Mouse (Mus musculus) liver, adult 2 months (tissue): ENCODE measurements around the gene Papln. TPM values are rescaled to one million over a fixed set of nuclear protein-coding genes. Genes with fewer than 3 reads are reported as not detected.

ENCODE experiments used
- DNase-seq: peaks from one replicate; pipeline ENCODE4 v3.0.0-alpha.2; 2011; ENCODE audit warnings: low read depth, low spot score; ENCODE audit errors: extremely low read depth
- H3K27ac ChIP-seq: fragments of 200-500 bp; replicated peaks from 2 replicates; pipeline ENCODE4 v1.5.1; 2012; ENCODE audit warnings: low read depth, mild to moderate bottlenecking, control low read depth, inconsistent platforms, low read length; ENCODE audit not compliant: insufficient read depth
- H3K27me3 ChIP-seq: fragments of 200-500 bp; 2 replicates; pipeline ENCODE4 v1.6.1; 2012; ENCODE audit warnings: mild to moderate bottlenecking, moderate library complexity, low read length, inconsistent platforms; ENCODE audit not compliant: control insufficient read depth, insufficient read depth
- H3K36me3 ChIP-seq: fragments of 200-500 bp; 2 replicates; pipeline ENCODE4 v1.6.1; 2012; ENCODE audit warnings: low read length, inconsistent platforms; ENCODE audit not compliant: control insufficient read depth, insufficient read depth
- H3K4me1 ChIP-seq: fragments of 200-500 bp; 2 replicates; pipeline ENCODE4 v1.6.1; 2011; ENCODE audit warnings: low read length; ENCODE audit not compliant: control insufficient read depth, insufficient read depth
- H3K4me3 ChIP-seq: fragments of 200-500 bp; 2 replicates; pipeline ENCODE4 v1.5.1; 2011; ENCODE audit warnings: low read depth, mild to moderate bottlenecking, control low read depth, low read length, moderate library complexity; ENCODE audit not compliant: insufficient read depth
- H3K79me2 ChIP-seq: fragments of 200-500 bp; 2 replicates; pipeline ENCODE4 v1.6.1; 2012; ENCODE audit warnings: inconsistent platforms, mild to moderate bottlenecking, low read length, moderate library complexity; ENCODE audit not compliant: control insufficient read depth, insufficient read depth
- H3K9ac ChIP-seq: fragments of 200-500 bp; 2 replicates; pipeline ENCODE4 v1.6.1; 2012; ENCODE audit warnings: low read depth, mild to moderate bottlenecking, control low read depth, inconsistent platforms, low read length
- CTCF ChIP-seq: fragments of 200-500 bp; IDR thresholded peaks from 2 replicates; pipeline ENCODE4 v1.5.1; 2011; ENCODE audit warnings: low read depth, low read length, control low read depth
- POLR2A ChIP-seq: fragments of 200-500 bp; IDR thresholded peaks from 2 replicates; pipeline ENCODE4 v1.6.1; 2011; ENCODE audit warnings: low read length, control low read depth; ENCODE audit not compliant: insufficient read depth; ENCODE audit errors: extremely low read depth
- WGBS: fragments of 180-500 bp; shearing (Covaris S2); methylation state at CpG from one replicate; pipeline ENCODE4 v1.1.7; 2018; 5-methylcytosine and 5-hydroxymethylcytosine counted together
- polyA plus RNA-seq: library from polyadenylated mRNA; depleted of rRNA; stranded (reverse); fragments of >200 nt; gene quantifications from 2 replicates; pipeline ENCODE4 v1.2.3, GENCODE M21; 2012; rRNA removed
- total RNA-seq: library from RNA; depleted of rRNA; stranded (reverse); fragments of >200 nt; gene quantifications from 2 replicates; pipeline ENCODE4 v1.2.3, GENCODE M21; 2014; rRNA removed

Gene Papln
- total and polyA plus RNA-seq, 2 experiments = 1.3 to 3.1 TPM

DNA sequence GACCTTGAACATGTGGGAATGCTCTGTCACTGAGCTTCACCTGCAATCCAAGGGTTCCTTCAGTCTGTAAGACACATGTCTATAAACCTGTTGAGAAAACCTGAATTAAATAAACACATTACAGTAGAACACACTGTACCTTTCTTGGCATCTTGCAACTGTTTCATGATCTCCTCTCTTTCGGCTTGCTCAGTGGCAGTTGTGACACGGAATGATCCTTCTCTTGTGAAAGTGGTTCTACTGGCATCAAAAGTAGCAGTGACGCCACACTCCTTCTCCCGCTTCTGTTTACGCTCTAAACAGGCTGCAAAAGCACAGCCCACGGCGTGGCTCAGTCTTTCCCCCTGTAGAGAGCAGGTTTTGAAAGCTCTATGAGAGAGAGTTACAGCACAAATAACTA lies 40.2 kb downstream of the Papln start:
- DNase-seq = no peak
- no peaks in the 10 kb centered on the region for H3K27me3 ChIP-seq
- H3K36me3 ChIP-seq = peaks cover 86% of the 10 kb centered on the region
- 64% methylated on average over 7 of the region's 7 CpGs for WGBS
- H3K9ac ChIP-seq = no peak overlapping the region
- H3K4me3 ChIP-seq = no peak overlapping the region
- no peaks in the 10 kb centered on the region for H3K79me2 ChIP-seq
- H3K27ac ChIP-seq = no peak overlapping the region
- no peak for TF ChIP-seq CTCF
- TF ChIP-seq POLR2A = no peak
- H3K4me1 ChIP-seq = no peaks in the 10 kb centered on the region

DNA sequence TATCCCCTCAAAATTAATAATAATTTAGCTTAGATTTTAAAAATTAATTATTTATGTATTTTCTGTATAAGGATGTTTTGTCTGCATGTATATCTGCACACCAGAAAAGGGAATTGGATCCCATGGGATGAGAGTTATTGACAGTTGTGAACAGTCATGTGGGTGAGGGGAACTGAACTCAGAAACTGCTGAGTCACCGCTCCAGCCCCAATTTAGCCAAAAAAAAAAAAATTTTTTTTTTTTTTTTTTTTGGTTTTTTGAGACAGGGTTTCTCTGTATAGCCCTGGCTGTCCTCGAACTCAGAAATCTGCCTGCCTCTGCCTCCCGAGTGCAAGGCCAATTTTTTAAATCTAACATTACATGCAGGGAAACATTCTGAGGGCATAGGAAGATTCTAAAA lies 48.5 kb downstream of the Papln start:
- Histone ChIP-seq H3K36me3 (peaks cover 29% of the 10 kb centered on the region), H3K9ac (no peak overlapping the region), H3K27me3 (no peaks in the 10 kb centered on the region), H3K4me3 (no peak overlapping the region), H3K27ac (no peak overlapping the region), H3K79me2 (no peaks in the 10 kb centered on the region; the same call in 1 of the 2 replicates), H3K4me1 (peaks cover 6% of the 10 kb centered on the region)
- TF ChIP-seq POLR2A (no peak), CTCF (no peak)
- WGBS = 78% methylated on average over 3 of the region's 3 CpGs
- DNase-seq = no peak

DNA sequence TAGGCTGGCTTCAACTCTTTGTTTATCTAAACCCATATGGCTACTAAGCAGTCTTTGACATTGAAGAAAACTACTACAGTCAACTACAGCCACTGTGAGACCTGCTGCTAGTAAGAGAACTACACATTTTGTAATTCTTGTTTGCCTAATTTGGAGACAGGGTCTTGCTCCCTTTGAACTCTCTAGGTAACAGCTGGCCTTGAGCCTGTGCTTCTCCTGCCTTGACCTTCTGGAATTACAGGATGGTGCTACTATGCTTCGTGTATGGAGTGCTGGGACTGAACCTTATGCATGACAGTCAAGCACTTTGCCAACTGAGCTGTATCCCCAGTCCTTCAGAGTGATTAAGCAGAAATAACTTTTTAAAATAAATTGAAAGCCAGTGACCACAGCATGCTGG lies 53.2 kb downstream of the Papln start:
- H3K79me2 ChIP-seq = no peaks in the 10 kb centered on the region; the same call in 1 of the 2 replicates
- 16% methylated on average over 1 of the region's 1 CpGs for WGBS

DNA sequence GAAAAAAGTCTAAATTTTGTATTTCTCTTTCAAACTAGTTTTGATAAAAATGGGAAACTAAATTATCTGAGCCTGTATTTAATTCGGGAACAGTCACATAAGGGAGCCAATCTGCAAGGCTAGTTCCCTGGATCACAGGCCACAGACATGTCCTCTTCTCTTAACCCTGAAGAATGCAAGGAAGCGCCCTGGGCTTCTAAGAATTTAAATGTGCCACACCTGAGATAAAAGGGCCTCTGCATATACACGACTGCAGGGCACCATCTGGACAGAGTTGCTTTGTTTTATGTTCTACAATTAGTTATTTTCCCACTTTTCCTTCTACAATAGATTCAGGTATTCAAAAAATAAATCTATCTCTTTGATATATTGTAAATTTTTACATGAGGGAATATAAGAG lies 67.0 kb downstream of the Papln start:
- no peak overlapping the region for H3K9ac ChIP-seq
- H3K79me2 ChIP-seq = no peaks in the 10 kb centered on the region; the same call in 1 of the 2 replicates
- DNase-seq = no peak
- no peaks in the 10 kb centered on the region for H3K27me3 ChIP-seq
- H3K4me1 ChIP-seq = no peaks in the 10 kb centered on the region
- H3K27ac ChIP-seq = no peak overlapping the region
- peaks cover 33% of the 10 kb centered on the region for H3K36me3 ChIP-seq
- H3K4me3 ChIP-seq = no peak overlapping the region
- no peak for TF ChIP-seq POLR2A
- no peak for TF ChIP-seq CTCF
- WGBS = 93% methylated on average over 3 of the region's 3 CpGs

More for the DNA sequence above, 53.2 kb downstream of the Papln start:
- H3K4me3 ChIP-seq = no peak overlapping the region
- TF ChIP-seq CTCF = no peak
- no peak for TF ChIP-seq POLR2A
- peak; percentile 56 for DNase-seq
- no peak overlapping the region for H3K27ac ChIP-seq
- peaks cover 22% of the 10 kb centered on the region for H3K36me3 ChIP-seq
- H3K27me3 ChIP-seq = no peaks in the 10 kb centered on the region
- H3K9ac ChIP-seq = no peak overlapping the region
- H3K4me1 ChIP-seq = peaks cover 6% of the 10 kb centered on the region

DNA sequence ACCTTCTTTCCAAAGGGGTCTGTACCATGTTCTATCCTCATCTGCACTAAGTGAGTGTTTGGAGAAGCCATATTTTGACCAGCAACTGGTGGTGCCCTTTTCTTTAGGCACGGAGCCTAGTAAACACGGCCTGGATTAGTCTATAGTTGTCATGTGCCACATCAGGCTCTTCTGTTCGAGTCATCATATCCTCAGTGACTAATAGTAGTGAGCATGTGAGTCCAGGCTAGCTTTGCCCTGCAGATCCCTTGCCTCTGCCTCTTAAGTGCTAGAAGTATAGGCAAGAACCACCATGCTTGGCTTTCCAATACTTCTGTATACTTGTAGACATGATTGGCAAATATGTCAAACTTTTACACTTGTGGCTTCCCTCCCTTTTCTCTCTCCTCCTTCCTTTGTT lies 70.5 kb downstream of the Papln start:
- no peaks in the 10 kb centered on the region; the same call in 1 of the 2 replicates for H3K79me2 ChIP-seq
- H3K27me3 ChIP-seq = no peaks in the 10 kb centered on the region
- H3K27ac ChIP-seq = no peak overlapping the region
- TF ChIP-seq CTCF (no peak), POLR2A (no peak)
- no peaks in the 10 kb centered on the region for H3K4me1 ChIP-seq
- no peak for DNase-seq
- H3K4me3 ChIP-seq = no peak overlapping the region
- peaks cover 34% of the 10 kb centered on the region for H3K36me3 ChIP-seq
- no peak overlapping the region for H3K9ac ChIP-seq
- WGBS = 98% methylated on average over 3 of the region's 3 CpGs

DNA sequence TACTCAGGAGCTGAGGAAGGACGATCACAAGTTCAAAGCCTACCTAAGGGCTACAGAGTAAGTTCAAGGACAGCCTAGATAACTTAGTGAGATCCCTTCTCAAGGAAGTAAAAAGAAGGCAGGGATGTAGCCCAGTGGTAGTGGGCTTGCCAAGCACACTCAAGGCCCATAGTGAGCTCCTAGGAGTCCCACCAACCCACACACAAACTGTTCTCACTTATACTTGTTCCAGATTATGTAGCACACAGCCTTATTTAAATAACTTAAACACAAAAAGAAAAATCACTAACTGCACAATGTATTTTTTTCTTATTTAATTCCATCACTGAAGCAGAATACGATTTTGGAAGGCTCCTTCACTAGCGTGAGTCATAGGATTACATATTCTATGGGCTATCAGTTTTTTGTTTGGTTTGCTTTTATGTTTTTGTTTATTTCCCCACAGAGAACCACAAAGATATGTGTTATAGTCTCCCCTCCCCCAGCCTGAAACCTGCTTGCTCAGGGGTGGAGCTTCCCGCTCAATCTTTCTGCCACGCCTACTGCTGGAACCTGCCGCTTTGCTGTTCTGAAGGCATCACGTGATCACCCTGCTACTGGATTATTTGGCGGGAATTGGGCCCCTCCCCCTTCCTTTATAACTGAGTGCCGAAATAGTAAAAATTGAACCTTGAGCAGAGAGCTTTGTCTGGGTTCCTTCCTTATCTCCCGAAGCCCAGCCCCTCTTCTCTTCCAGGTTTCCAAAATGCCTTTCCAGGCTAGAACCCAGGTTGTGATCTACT lies 78.2 kb downstream of the Papln start:
- 78% methylated on average over 10 of the region's 10 CpGs for WGBS
- no peak overlapping the region for H3K4me3 ChIP-seq

More for the DNA sequence above, 78.2 kb downstream of the Papln start:
- no peak for DNase-seq
- TF ChIP-seq POLR2A (no peak), CTCF (no peak)
- no peaks in the 10 kb centered on the region; the same call in 1 of the 2 replicates for H3K4me1 ChIP-seq
- H3K9ac ChIP-seq = no peak overlapping the region
- no peak overlapping the region for H3K27ac ChIP-seq
- H3K36me3 ChIP-seq = peaks cover 31% of the 10 kb centered on the region
- H3K27me3 ChIP-seq = no peaks in the 10 kb centered on the region
- peaks cover 3% of the 10 kb centered on the region; the same call in 1 of the 2 replicates for H3K79me2 ChIP-seq

Other genes starting within 250 kb of the Papln start
- gene Dcaf4, start 243.2 kb upstream of the Papln start, total RNA-seq = 3.0 and 3.5 TPM in 2 replicates
- 3.8 and 5.4 TPM in 2 replicates for gene Dcaf4, start 243.2 kb upstream of the Papln start, polyA plus RNA-seq
- gene Zfyve1, start 166.4 kb upstream of the Papln start, total RNA-seq = 52.0 and 57.7 TPM in 2 replicates
- 37.9 and 40.9 TPM in 2 replicates for gene Zfyve1, start 166.4 kb upstream of the Papln start, polyA plus RNA-seq
- gene Rbm25, start 132.4 kb upstream of the Papln start, total RNA-seq = 69.1 and 78.1 TPM in 2 replicates
- gene Rbm25, start 132.4 kb upstream of the Papln start, polyA plus RNA-seq = 10.7 and 16.9 TPM in 2 replicates
- gene Psen1, start 75.5 kb upstream of the Papln start, total RNA-seq = 17.0 and 17.3 TPM in 2 replicates
- gene Psen1, start 75.5 kb upstream of the Papln start, polyA plus RNA-seq = 11.4 and 12.2 TPM in 2 replicates
- gene Numb, start 158.3 kb downstream of the Papln start, total RNA-seq = 20.2 and 21.3 TPM in 2 replicates
- gene Numb, start 158.3 kb downstream of the Papln start, polyA plus RNA-seq = 38.5 and 46.7 TPM in 2 replicates
- 3.7 and 4.0 TPM in 2 replicates for gene Riox1, start 187.0 kb downstream of the Papln start, total RNA-seq
- gene Riox1, start 187.0 kb downstream of the Papln start, polyA plus RNA-seq = 5.5 and 7.7 TPM in 2 replicates
- not detected in 2 replicates for gene Heatr4, start 221.2 kb downstream of the Papln start, total RNA-seq
- gene Heatr4, start 221.2 kb downstream of the Papln start, polyA plus RNA-seq = not detected in 2 replicates
- gene Acot2, start 224.2 kb downstream of the Papln start, total RNA-seq = 10.1 and 11.2 TPM in 2 replicates
- gene Acot2, start 224.2 kb downstream of the Papln start, polyA plus RNA-seq = 7.9 and 8.6 TPM in 2 replicates
- gene Acot1, start 245.9 kb downstream of the Papln start, total RNA-seq = 26.1 and 30.8 TPM in 2 replicates
- 24.5 and 40.9 TPM in 2 replicates for gene Acot1, start 245.9 kb downstream of the Papln start, polyA plus RNA-seq